Mouse (Mus musculus) brain, embryonic 14.5 days (tissue): ENCODE results near the gene Tmem86a. TPM values are rescaled to one million over a fixed set of nuclear protein-coding genes. Genes with fewer than 3 reads are reported as not detected.

Source experiments
- DNase-seq: peaks from one replicate; pipeline ENCODE4 v3.0.0-alpha.2; 2011; ENCODE audit warnings: low read depth
- CTCF ChIP-seq: fragments of 200-500 bp; IDR thresholded peaks from 2 replicates; pipeline ENCODE4 v1.5.1; 2012; ENCODE audit warnings: inconsistent platforms, mild to moderate bottlenecking, moderate library complexity, borderline replicate concordance; ENCODE audit not compliant: insufficient read depth, insufficient read length; ENCODE audit errors: extremely low read depth
- POLR2A ChIP-seq: fragments of 200-500 bp; IDR thresholded peaks from 2 replicates; pipeline ENCODE4 v1.6.1; 2012; ENCODE audit warnings: mild to moderate bottlenecking, inconsistent platforms, borderline replicate concordance; ENCODE audit not compliant: poor library complexity, insufficient read depth, insufficient read length, severe bottlenecking; ENCODE audit errors: extremely low read depth
- polyA plus RNA-seq: library from polyadenylated mRNA; depleted of rRNA; stranded (reverse); fragments of >200 nt; gene quantifications from 2 replicates; pipeline ENCODE4 v1.2.3, GENCODE M21; 2012; rRNA removed

Gene Tmem86a
- polyA plus RNA-seq, 1 experiment, result 17.4 TPM

- DNase-seq, result peak; percentile 59
- TF ChIP-seq CTCF (peak; percentile 80; the same call in 1 of the 2 replicates), POLR2A (no peak)
Observed at GRCm38 (mm10) chr7:47081277-47081676, 30.9 kb downstream of the Tmem86a start.

GRCm38 (mm10) chr7:47085075-47085474 is 34.7 kb downstream of the Tmem86a start:
- DNase-seq, result no peak
- no peak for TF ChIP-seq CTCF
- no peak for TF ChIP-seq POLR2A

- DNase-seq, result no peak
- TF ChIP-seq POLR2A (no peak), CTCF (no peak)
Observed at GRCm38 (mm10) chr7:47093935-47094334, 43.5 kb downstream of the Tmem86a start.

GRCm38 (mm10) chr7:47094969-47095368 is 44.6 kb downstream of the Tmem86a start:
- DNase-seq, result no peak
- TF ChIP-seq POLR2A, result no peak

GRCm38 (mm10) chr7:47098044-47098443 is 47.6 kb downstream of the Tmem86a start:
- no peak for TF ChIP-seq CTCF
- TF ChIP-seq POLR2A, result no peak
- DNase-seq, result no peak

- no peak for TF ChIP-seq CTCF
- TF ChIP-seq POLR2A, result no peak
- no peak for DNase-seq
Observed at GRCm38 (mm10) chr7:47099306-47099705, 48.9 kb downstream of the Tmem86a start.

- DNase-seq, result peak; percentile 13
- TF ChIP-seq CTCF (no peak), POLR2A (no peak)
Observed at GRCm38 (mm10) chr7:47100615-47101014, 50.2 kb downstream of the Tmem86a start.

GRCm38 (mm10) chr7:47102970-47103369 is 52.6 kb downstream of the Tmem86a start:
- no peak for DNase-seq
- no peak for TF ChIP-seq POLR2A
- TF ChIP-seq CTCF, result no peak

- DNase-seq, result no peak
- TF ChIP-seq POLR2A (no peak), CTCF (no peak)
Observed at GRCm38 (mm10) chr7:47103671-47104414, 53.4 kb downstream of the Tmem86a start.

Other genes starting within 250 kb of the Tmem86a start
- 286 and 288 TPM in 2 replicates for gene Ldha, start 209.1 kb upstream of the Tmem86a start, polyA plus RNA-seq
- 0.16 and 0.20 TPM in 2 replicates for gene Ldhc, start 189.4 kb upstream of the Tmem86a start, polyA plus RNA-seq
- 150 and 162 TPM in 2 replicates for gene Tsg101, start 130.6 kb upstream of the Tmem86a start, polyA plus RNA-seq
- gene Uevld, start 92.1 kb upstream of the Tmem86a start, polyA plus RNA-seq, result 6.5 and 7.5 TPM in 2 replicates
- gene Gm9999, start 67.0 kb upstream of the Tmem86a start, polyA plus RNA-seq, result not detected in 2 replicates
- gene Spty2d1, start 42.2 kb upstream of the Tmem86a start, polyA plus RNA-seq, result 5.4 and 6.2 TPM in 2 replicates
- 166 and 218 TPM in 2 replicates for gene Ptpn5, start 83.1 kb downstream of the Tmem86a start, polyA plus RNA-seq
- gene Mrgpra6, start 154.3 kb downstream of the Tmem86a start, polyA plus RNA-seq, result not detected in 2 replicates
- not detected in 2 replicates for gene Mrgpra9, start 202.2 kb downstream of the Tmem86a start, polyA plus RNA-seq